Mouse (Mus musculus): ENCODE data around the gene Btbd35f12. TPM values are rescaled to one million over a fixed set of nuclear protein-coding genes. Genes with fewer than 3 reads are reported as not detected.

Btbd35f12 gene
- not detected for polyA plus RNA-seq (2014; fragmentation: Illumina TruSeq; extraction: RNeasy Lipid Tissue Mini Kit (QIAGEN cat#74804); ENCODE audit: low replicate concordance)

GRCm38 (mm10) chrX:33313079-33313478, at the start of gene Btbd35f12:
Btbd35f12 (plus strand) TSS chrX:33313379.

Other genes with a start within 250 kb of the Btbd35f12 start
- not detected for gene Spin2-ps6, start 78.5 kb upstream of the Btbd35f12 start, polyA plus RNA-seq (2014; fragmentation: Illumina TruSeq; extraction: RNeasy Lipid Tissue Mini Kit (QIAGEN cat#74804); ENCODE audit: low replicate concordance)